Mouse (Mus musculus) spleen, adult 2 months (tissue): ENCODE results near the gene Itga9. TPM values are rescaled to one million over a fixed set of nuclear protein-coding genes. Genes with fewer than 3 reads are reported as not detected.

ENCODE experiments used
- DNase-seq, 2 experiments: peaks; one replicate each; pipeline versions ENCODE4 v3.0.0 to v3.0.0-alpha.2; 2012 to 2021; ENCODE audit warnings: low spot score in 2 of 2, low read depth in 1 of 2
- H3K27ac ChIP-seq: fragments of 200-500 bp; 2 replicates; pipeline ENCODE4 v1.5.1; 2012; ENCODE audit warnings: low read length, inconsistent platforms; ENCODE audit not compliant: insufficient read depth
- H3K27me3 ChIP-seq: fragments of 200-500 bp; 2 replicates; pipeline ENCODE4 v1.6.1; 2012; ENCODE audit warnings: mild to moderate bottlenecking, moderate library complexity, low read length, inconsistent platforms; ENCODE audit not compliant: control insufficient read depth, insufficient read depth
- H3K36me3 ChIP-seq: fragments of 200-500 bp; 2 replicates; pipeline ENCODE4 v1.6.1; 2012; ENCODE audit warnings: mild to moderate bottlenecking, low read length, inconsistent platforms; ENCODE audit not compliant: control insufficient read depth, insufficient read depth
- H3K4me1 ChIP-seq: fragments of 200-500 bp; 2 replicates; pipeline ENCODE4 v1.6.1; 2011; ENCODE audit warnings: inconsistent platforms; ENCODE audit not compliant: control insufficient read depth, insufficient read depth, insufficient read length
- H3K4me3 ChIP-seq: fragments of 200-500 bp; 2 replicates; pipeline ENCODE4 v1.5.1; 2011; ENCODE audit warnings: mild to moderate bottlenecking, inconsistent platforms; ENCODE audit not compliant: insufficient read depth, insufficient read length; ENCODE audit errors: extremely low read depth
- CTCF ChIP-seq: fragments of 200-500 bp; IDR thresholded peaks from 2 replicates; pipeline ENCODE4 v1.5.1; 2011; ENCODE audit warnings: mild to moderate bottlenecking, inconsistent platforms; ENCODE audit not compliant: insufficient read depth, insufficient read length, insufficient replicate concordance; ENCODE audit errors: extremely low read depth
- POLR2A ChIP-seq: fragments of 200-500 bp; IDR thresholded peaks from 2 replicates; pipeline ENCODE4 v1.6.1; 2011; ENCODE audit warnings: low read depth, low read length, inconsistent platforms
- WGBS: fragments of 180-500 bp; shearing (Covaris S2); methylation state at CpG from one replicate; pipeline ENCODE4 v1.1.7; 2018; 5-methylcytosine and 5-hydroxymethylcytosine counted together
- polyA plus RNA-seq: library from polyadenylated mRNA; depleted of rRNA; stranded (reverse); fragments of >200 nt; gene quantifications from 2 replicates; pipeline ENCODE4 v1.2.3, GENCODE M21; 2012

Gene Itga9
- polyA plus RNA-seq, 1 experiment, result 11.8 TPM

- Histone ChIP-seq H3K36me3 (no peaks in the 10 kb centered on the region), H3K27me3 (no peaks in the 10 kb centered on the region), H3K4me3 (no peak overlapping the region), H3K27ac (no peak overlapping the region), H3K4me1 (no peaks in the 10 kb centered on the region)
- 94% methylated on average over 2 of the region's 2 CpGs for WGBS
- DNase-seq, result no peak
- TF ChIP-seq POLR2A (no peak), CTCF (no peak)
Observed at GRCm38 (mm10) chr9:118866949-118867348, 260.5 kb downstream of the Itga9 start.

GRCm38 (mm10) chr9:118867851-118868250 lies 261.4 kb downstream of the Itga9 start:
- TF ChIP-seq CTCF (no peak), POLR2A (no peak)
- Histone ChIP-seq H3K4me1 (no peaks in the 10 kb centered on the region), H3K36me3 (no peaks in the 10 kb centered on the region), H3K4me3 (no peak overlapping the region), H3K27ac (no peak overlapping the region), H3K27me3 (no peaks in the 10 kb centered on the region)
- no peak for DNase-seq
- WGBS, result 54% methylated on average over 8 of the region's 8 CpGs

GRCm38 (mm10) chr9:118871089-118871488 lies 264.6 kb downstream of the Itga9 start:
- 55% methylated on average over 4 of the region's 4 CpGs for WGBS

GRCm38 (mm10) chr9:118873031-118873430 lies 266.5 kb downstream of the Itga9 start:
- no peak for DNase-seq
- Histone ChIP-seq H3K4me3 (no peak overlapping the region), H3K36me3 (no peaks in the 10 kb centered on the region), H3K27ac (no peak overlapping the region), H3K27me3 (no peaks in the 10 kb centered on the region), H3K4me1 (no peaks in the 10 kb centered on the region)
- TF ChIP-seq POLR2A, result no peak
- no peak for TF ChIP-seq CTCF
- WGBS, result 84% methylated on average over 12 of the region's 12 CpGs

More at GRCm38 (mm10) chr9:118871089-118871488, 264.6 kb downstream of the Itga9 start:
- H3K4me3 ChIP-seq, result no peak overlapping the region
- peak; percentile 5 to 47 for DNase-seq
- TF ChIP-seq POLR2A (no peak), CTCF (peak; percentile 28; the same call in 1 of the 2 replicates)
- no peaks in the 10 kb centered on the region for H3K4me1 ChIP-seq
- H3K27me3 ChIP-seq, result no peaks in the 10 kb centered on the region
- H3K27ac ChIP-seq, result no peak overlapping the region
- no peaks in the 10 kb centered on the region for H3K36me3 ChIP-seq

GRCm38 (mm10) chr9:118873596-118873995 lies 267.1 kb downstream of the Itga9 start:
- Histone ChIP-seq H3K4me3 (no peak overlapping the region), H3K27me3 (no peaks in the 10 kb centered on the region), H3K36me3 (no peaks in the 10 kb centered on the region), H3K27ac (no peak overlapping the region), H3K4me1 (no peaks in the 10 kb centered on the region)
- TF ChIP-seq CTCF (no peak), POLR2A (no peak)
- no peak for DNase-seq
- 92% methylated on average over 3 of the region's 3 CpGs for WGBS

GRCm38 (mm10) chr9:118875705-118876104 lies 269.2 kb downstream of the Itga9 start:
- Histone ChIP-seq H3K4me1 (no peaks in the 10 kb centered on the region), H3K4me3 (no peak overlapping the region), H3K36me3 (no peaks in the 10 kb centered on the region), H3K27ac (no peak overlapping the region), H3K27me3 (no peaks in the 10 kb centered on the region)
- DNase-seq, result no peak
- WGBS, result 77% methylated on average over 4 of the region's 4 CpGs
- TF ChIP-seq CTCF (no peak), POLR2A (no peak)

GRCm38 (mm10) chr9:118876902-118877301 lies 270.4 kb downstream of the Itga9 start:
- no peak overlapping the region for H3K4me3 ChIP-seq
- no peak for DNase-seq
- TF ChIP-seq POLR2A (no peak), CTCF (no peak)
- WGBS, result 46% methylated on average over 10 of the region's 10 CpGs
- H3K36me3 ChIP-seq, result no peaks in the 10 kb centered on the region
- H3K4me1 ChIP-seq, result no peaks in the 10 kb centered on the region
- H3K27me3 ChIP-seq, result no peaks in the 10 kb centered on the region
- no peak overlapping the region for H3K27ac ChIP-seq
